Mouse (Mus musculus) embryo, embryonic 11.5 days (tissue): ENCODE results near the gene St6galnac3.

Experiments used
- DNase-seq: peaks from one replicate; pipeline ENCODE4 v3.0.0-alpha.2; 2012; ENCODE audit warnings: low read depth, low spot score

St6galnac3 gene

GRCm38 (mm10) chr3:153472583-153473471 is 252.1 kb downstream of the St6galnac3 start:
- no peak for DNase-seq

GRCm38 (mm10) chr3:153463849-153464248 is 261.1 kb downstream of the St6galnac3 start:
- DNase-seq = no peak

GRCm38 (mm10) chr3:153460173-153460572 is 264.8 kb downstream of the St6galnac3 start:
- no peak for DNase-seq

GRCm38 (mm10) chr3:153458593-153458992 is 266.4 kb downstream of the St6galnac3 start:
- DNase-seq = no peak

- DNase-seq = no peak
Observed at GRCm38 (mm10) chr3:153457701-153458100, 267.3 kb downstream of the St6galnac3 start.

- DNase-seq = no peak
Observed at GRCm38 (mm10) chr3:153457203-153457602, 267.8 kb downstream of the St6galnac3 start.

GRCm38 (mm10) chr3:153456227-153456626 is 268.7 kb downstream of the St6galnac3 start:
- DNase-seq = no peak

- no peak for DNase-seq
Observed at GRCm38 (mm10) chr3:153453127-153454049, 271.6 kb downstream of the St6galnac3 start.

GRCm38 (mm10) chr3:153452299-153452996 is 272.5 kb downstream of the St6galnac3 start:
- DNase-seq = no peak

GRCm38 (mm10) chr3:153441329-153441728 is 283.6 kb downstream of the St6galnac3 start:
- no peak for DNase-seq

GRCm38 (mm10) chr3:153436076-153437021 is 288.6 kb downstream of the St6galnac3 start:
- no peak for DNase-seq

GRCm38 (mm10) chr3:153433010-153433409 is 292.0 kb downstream of the St6galnac3 start:
- DNase-seq = no peak

GRCm38 (mm10) chr3:153432053-153432816 is 292.7 kb downstream of the St6galnac3 start:
- DNase-seq = no peak

- DNase-seq = no peak
Observed at GRCm38 (mm10) chr3:153429840-153430239, 295.1 kb downstream of the St6galnac3 start.

GRCm38 (mm10) chr3:153421918-153422290 is 303.1 kb downstream of the St6galnac3 start:
- no peak for DNase-seq

- no peak for DNase-seq
Observed at GRCm38 (mm10) chr3:153421060-153421917, 303.7 kb downstream of the St6galnac3 start.

- no peak for DNase-seq
Observed at GRCm38 (mm10) chr3:153419331-153419730, 305.6 kb downstream of the St6galnac3 start.

GRCm38 (mm10) chr3:153417001-153417400 is 308.0 kb downstream of the St6galnac3 start:
- DNase-seq = no peak

GRCm38 (mm10) chr3:153416383-153416782 is 308.6 kb downstream of the St6galnac3 start:
- no peak for DNase-seq
